Mouse (Mus musculus): Measurements from ENCODE around the gene 2900026A02Rik. TPM values are rescaled to one million over a fixed set of nuclear protein-coding genes. Genes with fewer than 3 reads are reported as not detected.

Gene 2900026A02Rik
- polyA plus RNA-seq, 1 experiment = 29.0 TPM

GRCm38 (mm10) chr5:113084309-113084708 is 136.7 kb downstream of the 2900026A02Rik start:
- no peak overlapping the region for H3K27ac ChIP-seq (ENCODE audit: insufficient read depth, low read length)
- no peak overlapping the region for H3K4me3 ChIP-seq (ENCODE audit: insufficient read depth, low read length)
- no peak for TF ChIP-seq CTCF (IDR thresholded peaks at IDR 0.05; ENCODE audit: borderline replicate concordance, insufficient read depth, low read length)
- no peak for TF ChIP-seq POLR2A (IDR thresholded peaks at IDR 0.05; ENCODE audit: low read depth, low read length)
- no peaks in the 10 kb centered on the region for H3K4me1 ChIP-seq (ENCODE audit: control insufficient read depth, insufficient read depth, low read length)

GRCm38 (mm10) chr5:113082356-113083168 is 138.5 kb downstream of the 2900026A02Rik start:
- H3K4me1 ChIP-seq (ENCODE audit: control insufficient read depth, insufficient read depth, low read length) = no peaks in the 10 kb centered on the region
- no peak overlapping the region for H3K4me3 ChIP-seq (ENCODE audit: insufficient read depth, low read length)
- H3K27ac ChIP-seq (ENCODE audit: insufficient read depth, low read length) = peak overlapping the region; percentile 1; the same call in 1 of the 2 replicates
- no peak for TF ChIP-seq CTCF (IDR thresholded peaks at IDR 0.05; ENCODE audit: borderline replicate concordance, insufficient read depth, low read length)
- TF ChIP-seq POLR2A (IDR thresholded peaks at IDR 0.05; ENCODE audit: low read depth, low read length) = no peak

GRCm38 (mm10) chr5:113081439-113081838 is 139.6 kb downstream of the 2900026A02Rik start, which contains the start of gene Crybb3:
Gene Crybb3, minus strand, starts transcription at chr5:113081584.
- Histone ChIP-seq H3K4me1 (ENCODE audit: control insufficient read depth, insufficient read depth, low read length) (no peaks in the 10 kb centered on the region), H3K4me3 (ENCODE audit: insufficient read depth, low read length) (no peak within 1 kb of the TSS), H3K27ac (ENCODE audit: insufficient read depth, low read length) (no peak within 1 kb of the TSS)
- TF ChIP-seq CTCF (IDR thresholded peaks at IDR 0.05; ENCODE audit: borderline replicate concordance, insufficient read depth, low read length) (no peak), POLR2A (IDR thresholded peaks at IDR 0.05; ENCODE audit: low read depth, low read length) (no peak)

- no peak overlapping the region for H3K4me3 ChIP-seq (ENCODE audit: insufficient read depth, low read length)
- no peak overlapping the region for H3K27ac ChIP-seq (ENCODE audit: insufficient read depth, low read length)
- no peaks in the 10 kb centered on the region for H3K4me1 ChIP-seq (ENCODE audit: control insufficient read depth, insufficient read depth, low read length)
- TF ChIP-seq CTCF (IDR thresholded peaks at IDR 0.05; ENCODE audit: borderline replicate concordance, insufficient read depth, low read length) (no peak), POLR2A (IDR thresholded peaks at IDR 0.05; ENCODE audit: low read depth, low read length) (no peak)
Observed at GRCm38 (mm10) chr5:113081020-113081419, 140.0 kb downstream of the 2900026A02Rik start.

- TF ChIP-seq CTCF (IDR thresholded peaks at IDR 0.05; ENCODE audit: borderline replicate concordance, insufficient read depth, low read length) (peak; percentile 49; the same call in 1 of the 2 replicates), POLR2A (IDR thresholded peaks at IDR 0.05; ENCODE audit: low read depth, low read length) (no peak)
- H3K4me1 ChIP-seq (ENCODE audit: control insufficient read depth, insufficient read depth, low read length) = no peaks in the 10 kb centered on the region
- no peak overlapping the region for H3K27ac ChIP-seq (ENCODE audit: insufficient read depth, low read length)
- no peak overlapping the region for H3K4me3 ChIP-seq (ENCODE audit: insufficient read depth, low read length)
Observed at GRCm38 (mm10) chr5:113079783-113080182, 141.3 kb downstream of the 2900026A02Rik start.

- Histone ChIP-seq H3K4me3 (ENCODE audit: insufficient read depth, low read length) (no peak overlapping the region), H3K4me1 (ENCODE audit: control insufficient read depth, insufficient read depth, low read length) (no peaks in the 10 kb centered on the region), H3K27ac (ENCODE audit: insufficient read depth, low read length) (no peak overlapping the region)
- TF ChIP-seq CTCF (IDR thresholded peaks at IDR 0.05; ENCODE audit: borderline replicate concordance, insufficient read depth, low read length) = peak; percentile 18; the same call in 1 of the 2 replicates
- TF ChIP-seq POLR2A (IDR thresholded peaks at IDR 0.05; ENCODE audit: low read depth, low read length) = no peak
Observed at GRCm38 (mm10) chr5:113078686-113079085, 142.3 kb downstream of the 2900026A02Rik start.

GRCm38 (mm10) chr5:113070017-113070416 is 151.0 kb downstream of the 2900026A02Rik start, which contains the start of gene Crybb2:
Gene Crybb2, minus strand, starts transcription at chr5:113070117.
- H3K4me3 ChIP-seq (ENCODE audit: insufficient read depth, low read length) = no peak within 1 kb of the TSS
- H3K27ac ChIP-seq (ENCODE audit: insufficient read depth, low read length) = no peak within 1 kb of the TSS
- TF ChIP-seq CTCF (IDR thresholded peaks at IDR 0.05; ENCODE audit: borderline replicate concordance, insufficient read depth, low read length) (no peak), POLR2A (IDR thresholded peaks at IDR 0.05; ENCODE audit: low read depth, low read length) (no peak)
- no peaks in the 10 kb centered on the region for H3K4me1 ChIP-seq (ENCODE audit: control insufficient read depth, insufficient read depth, low read length)

GRCm38 (mm10) chr5:113054308-113054707 is 166.7 kb downstream of the 2900026A02Rik start:
- H3K4me1 ChIP-seq (ENCODE audit: control insufficient read depth, insufficient read depth, low read length) = no peaks in the 10 kb centered on the region
- H3K27ac ChIP-seq (ENCODE audit: insufficient read depth, low read length) = no peak overlapping the region
- no peak overlapping the region for H3K4me3 ChIP-seq (ENCODE audit: insufficient read depth, low read length)
- TF ChIP-seq POLR2A (IDR thresholded peaks at IDR 0.05; ENCODE audit: low read depth, low read length) (no peak), CTCF (IDR thresholded peaks at IDR 0.05; ENCODE audit: borderline replicate concordance, insufficient read depth, low read length) (peak; percentile 99)

- no peaks in the 10 kb centered on the region for H3K4me1 ChIP-seq (ENCODE audit: control insufficient read depth, insufficient read depth, low read length)
- no peak for TF ChIP-seq CTCF (IDR thresholded peaks at IDR 0.05; ENCODE audit: borderline replicate concordance, insufficient read depth, low read length)
- TF ChIP-seq POLR2A (IDR thresholded peaks at IDR 0.05; ENCODE audit: low read depth, low read length) = no peak
- no peak overlapping the region for H3K4me3 ChIP-seq (ENCODE audit: insufficient read depth, low read length)
- H3K27ac ChIP-seq (ENCODE audit: insufficient read depth, low read length) = no peak overlapping the region
Observed at GRCm38 (mm10) chr5:113050581-113051185, 170.4 kb downstream of the 2900026A02Rik start.

- TF ChIP-seq CTCF (IDR thresholded peaks at IDR 0.05; ENCODE audit: borderline replicate concordance, insufficient read depth, low read length) (no peak), POLR2A (IDR thresholded peaks at IDR 0.05; ENCODE audit: low read depth, low read length) (no peak)
Observed at GRCm38 (mm10) chr5:113049876-113050275, 171.2 kb downstream of the 2900026A02Rik start.

More at GRCm38 (mm10) chr5:113049876-113050275, 171.2 kb downstream of the 2900026A02Rik start:
- H3K4me3 ChIP-seq (ENCODE audit: insufficient read depth, low read length) = no peak overlapping the region
- no peaks in the 10 kb centered on the region for H3K4me1 ChIP-seq (ENCODE audit: control insufficient read depth, insufficient read depth, low read length)
- no peak overlapping the region for H3K27ac ChIP-seq (ENCODE audit: insufficient read depth, low read length)
